Mouse (Mus musculus) bone marrow, adult 2 months (tissue): ENCODE measurements around the gene Dner.

Source experiments
- CTCF ChIP-seq: fragments of 200-500 bp; IDR thresholded peaks from 2 replicates; pipeline ENCODE4 v1.5.1; 2011; ENCODE audit warnings: low read length, control low read depth; ENCODE audit not compliant: control insufficient read depth, insufficient read depth
- POLR2A ChIP-seq: fragments of 200-500 bp; IDR thresholded peaks from 2 replicates; pipeline ENCODE4 v1.6.1; 2011; ENCODE audit warnings: low read depth, mild to moderate bottlenecking, control low read depth, low read length, borderline replicate concordance; ENCODE audit not compliant: control insufficient read depth

DNA sequence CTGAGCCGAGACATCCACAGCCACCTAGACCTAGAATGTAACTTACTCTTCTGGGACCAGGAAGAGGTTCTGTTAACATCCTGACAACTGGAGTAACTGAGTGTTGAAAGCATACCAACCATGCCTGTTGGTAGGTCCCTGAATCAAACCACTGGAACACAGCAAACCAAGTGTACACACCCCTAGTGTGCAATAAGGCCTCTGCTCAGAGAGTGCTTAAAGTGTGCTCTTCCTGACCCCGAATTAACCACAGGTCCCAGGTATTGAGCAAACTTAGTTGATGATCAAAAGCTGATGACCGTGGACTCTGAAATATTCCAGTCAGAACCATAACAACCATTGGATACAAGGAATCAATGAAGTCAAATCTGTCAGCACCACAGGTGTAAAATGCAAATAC lies 26.4 kb upstream of the Dner start:
- TF ChIP-seq POLR2A (no peak), CTCF (no peak)
